Mouse (Mus musculus) naive thymus-derived CD4-positive, alpha-beta T cell, adult 2 months (primary cell): ENCODE measurements around the gene Nek11.

Source experiments
- DNase-seq: peaks from one replicate; pipeline ENCODE4 v3.0.0-alpha.2; 2011; ENCODE audit warnings: low read depth

The Nek11 gene

DNA sequence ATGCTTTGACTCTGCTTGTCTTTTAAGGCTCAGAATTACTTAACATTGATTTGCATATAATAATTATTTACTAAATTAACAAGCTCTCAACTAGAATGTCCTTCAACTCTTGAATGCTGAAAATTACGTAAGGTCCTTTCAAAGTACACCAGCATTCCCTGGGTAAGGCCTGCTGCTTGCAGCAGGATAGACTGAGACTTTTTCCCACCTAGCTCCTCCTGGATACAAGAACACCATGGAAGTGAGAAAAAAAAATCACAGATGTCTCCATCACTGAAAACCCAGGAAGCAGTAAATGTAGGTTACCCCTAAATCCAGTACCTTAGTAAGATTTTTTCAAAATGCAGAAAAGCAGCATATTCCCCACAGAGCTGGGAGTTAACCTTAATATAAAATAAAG lies 82.6 kb downstream of the Nek11 start:
- DNase-seq = no peak

- no peak for DNase-seq
These were observed 85.6 kb downstream of the Nek11 start for GRCm38 (mm10) chr9:105309553-105310281.

DNA sequence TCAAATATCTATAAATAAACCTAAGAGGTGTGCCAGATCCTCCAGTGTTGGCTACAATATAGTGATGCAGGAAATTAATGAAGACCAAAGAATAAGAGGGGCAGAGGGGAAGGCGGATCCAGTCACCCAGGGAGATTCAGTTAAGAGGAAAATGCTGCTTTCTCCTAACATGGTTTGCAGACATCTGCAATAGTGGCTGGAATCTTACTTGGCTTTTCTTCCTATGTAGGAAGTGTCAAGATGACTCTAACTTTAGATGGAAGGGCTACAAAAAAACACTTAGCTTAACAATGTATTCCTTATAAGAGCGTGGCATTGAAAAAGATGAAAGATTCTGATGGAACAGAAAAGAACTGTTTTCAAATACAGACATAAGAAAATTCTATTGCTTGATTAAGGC lies 89.3 kb downstream of the Nek11 start:
- no peak for DNase-seq

DNA sequence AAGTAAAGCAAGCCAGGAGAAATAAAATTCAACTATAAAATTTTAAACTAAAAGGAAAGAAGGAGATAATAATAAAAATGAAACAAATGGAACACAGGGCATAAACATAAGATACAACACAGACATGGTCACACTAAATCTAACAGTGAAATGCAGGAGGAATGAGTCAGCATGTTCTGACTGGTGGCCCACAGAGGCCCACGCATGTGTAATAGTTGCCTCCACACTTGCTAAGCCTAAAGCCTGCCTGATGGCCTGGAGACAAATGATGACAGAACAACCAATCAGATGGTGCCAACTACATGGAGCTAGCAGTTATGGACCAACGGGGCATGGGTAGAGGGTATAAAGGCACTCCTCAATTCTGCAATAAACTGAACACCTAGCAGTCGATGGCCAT lies 93.1 kb downstream of the Nek11 start:
- DNase-seq = no peak

DNA sequence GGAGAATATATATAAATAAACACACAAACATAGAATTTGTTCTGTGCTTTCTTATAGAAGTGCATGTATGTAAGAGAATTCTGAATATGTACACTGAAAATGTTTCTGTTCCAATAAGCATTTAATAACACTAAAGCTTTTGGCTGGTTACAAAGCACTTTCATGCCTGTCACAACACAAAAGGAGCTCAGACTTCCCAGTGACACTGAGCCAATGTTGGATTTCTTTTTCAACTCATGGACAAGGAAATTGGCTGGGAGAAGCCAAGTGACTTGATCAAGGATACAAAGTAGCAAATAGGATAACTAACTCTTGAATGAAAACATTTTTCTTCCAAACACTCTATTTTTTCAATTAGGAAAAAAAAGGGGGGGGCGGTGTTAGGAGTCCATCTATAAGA lies 93.9 kb downstream of the Nek11 start:
- DNase-seq = no peak

GRCm38 (mm10) chr9:105300738-105301325 lies 94.5 kb downstream of the Nek11 start:
- no peak for DNase-seq

- no peak for DNase-seq
These were observed 110.7 kb downstream of the Nek11 start for GRCm38 (mm10) chr9:105284670-105285069.

- DNase-seq = peak; percentile 20
These were observed 112.6 kb downstream of the Nek11 start for GRCm38 (mm10) chr9:105282725-105283124.

DNA sequence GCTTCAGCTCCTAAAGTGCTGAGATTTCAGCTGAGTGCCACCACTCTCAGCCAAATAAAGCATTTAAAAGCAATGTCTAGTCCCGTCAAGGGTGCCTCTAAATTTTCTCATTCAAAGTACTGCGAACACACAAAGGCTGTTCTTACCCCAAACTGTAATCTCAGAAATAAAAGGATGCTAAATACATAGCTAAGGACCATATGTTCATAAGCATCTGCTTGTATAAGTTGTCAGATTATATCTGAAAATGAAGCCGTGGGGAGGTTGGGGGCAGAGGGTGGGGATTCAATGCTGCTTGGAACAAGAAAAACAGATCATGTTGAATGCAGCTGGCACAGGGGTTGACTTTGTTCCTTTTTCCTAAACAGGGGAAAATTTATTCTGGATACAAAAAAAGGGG lies 120.4 kb downstream of the Nek11 start:
- no peak for DNase-seq

DNA sequence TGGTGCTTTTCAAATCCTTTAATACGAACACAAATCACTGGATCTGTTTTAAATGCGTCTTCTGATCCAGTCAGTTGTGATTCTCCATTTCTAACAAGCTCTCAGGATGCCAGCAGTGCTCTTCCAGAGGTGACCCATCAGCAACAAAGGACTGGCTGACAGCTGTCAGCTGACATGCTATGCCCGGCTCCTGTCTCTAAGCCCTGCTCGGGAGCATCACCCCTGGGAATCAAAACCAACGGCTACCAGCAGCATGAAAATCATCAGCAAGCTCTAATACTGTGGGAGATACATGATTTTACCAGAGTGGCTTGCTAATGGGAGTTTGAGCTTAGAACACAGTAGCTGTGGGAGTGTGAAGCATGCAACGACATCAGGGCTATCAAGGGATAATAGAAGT lies 121.0 kb downstream of the Nek11 start:
- DNase-seq = no peak

GRCm38 (mm10) chr9:105272241-105272640 lies 123.1 kb downstream of the Nek11 start:
- DNase-seq = no peak

DNA sequence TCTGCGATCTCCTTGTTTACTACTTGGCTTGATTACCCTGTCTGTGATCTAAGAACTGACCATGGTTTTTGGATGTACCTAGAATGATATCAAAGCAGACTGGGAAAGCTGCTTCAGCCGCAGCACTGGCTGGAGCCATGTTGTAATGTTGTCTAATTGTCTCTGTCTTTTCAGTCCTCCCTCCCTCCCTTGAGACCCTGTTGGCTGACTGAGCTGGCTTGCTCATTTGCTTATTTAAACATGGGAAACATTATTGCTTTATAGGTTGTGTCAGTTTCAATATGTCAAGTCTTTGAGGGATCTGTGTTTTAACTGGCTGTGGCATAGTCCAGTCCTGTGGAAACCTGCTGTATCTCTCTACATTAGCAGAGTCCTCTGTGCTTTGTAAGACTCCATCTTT lies 132.2 kb downstream of the Nek11 start:
- no peak for DNase-seq

- DNase-seq = no peak
These were observed 137.7 kb downstream of the Nek11 start for GRCm38 (mm10) chr9:105257668-105258067.

DNA sequence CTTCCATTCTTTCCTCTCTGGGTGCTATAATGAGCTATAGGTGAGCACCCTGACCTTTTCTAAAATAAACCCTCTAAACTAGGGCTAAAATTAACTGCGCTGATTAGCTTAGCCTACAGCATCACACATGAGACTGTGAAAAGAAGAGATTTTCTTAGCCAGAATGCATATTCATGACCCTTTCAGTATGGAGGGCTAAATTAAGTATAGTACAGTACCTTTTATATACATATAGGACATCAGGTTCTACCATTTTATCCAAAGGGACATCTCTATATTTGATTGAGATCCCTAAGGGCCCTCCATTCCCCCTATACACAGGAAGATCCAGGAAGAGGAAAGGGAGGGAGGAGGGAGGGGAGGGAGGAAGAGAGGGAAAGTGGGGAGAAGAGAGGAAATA lies 141.2 kb downstream of the Nek11 start:
- DNase-seq = no peak

DNA sequence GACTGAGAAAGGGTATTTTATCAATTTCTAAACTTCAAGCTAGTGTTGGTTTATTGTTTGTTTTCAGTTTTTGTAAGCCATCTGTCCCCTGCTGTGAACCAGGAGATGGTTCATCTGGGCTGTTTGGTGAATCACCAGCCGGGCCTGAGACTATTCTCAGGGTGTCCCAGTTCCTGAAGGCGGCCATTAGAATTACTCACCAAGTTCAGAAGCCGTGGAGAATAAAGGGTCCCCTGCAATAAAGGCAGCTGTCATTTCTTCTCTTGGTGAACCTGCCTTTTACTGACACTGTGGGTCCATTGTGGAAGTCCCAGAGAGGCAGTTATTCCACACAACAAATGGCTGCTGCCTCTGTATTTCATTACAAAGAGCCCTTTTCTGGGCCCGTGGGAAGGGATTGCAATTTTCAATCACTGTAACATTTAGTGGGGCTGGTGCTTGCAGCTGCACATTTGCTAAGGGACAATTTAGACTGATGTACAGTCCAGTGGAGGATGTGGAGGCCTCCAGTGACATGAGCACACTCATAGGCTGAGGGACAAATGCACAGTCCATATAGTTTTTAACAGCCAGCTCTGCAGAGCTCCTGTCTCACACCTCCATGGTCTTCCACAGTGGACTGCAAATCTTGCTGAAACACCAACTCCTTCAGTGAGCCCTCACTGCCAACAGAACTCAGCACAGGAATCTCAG lies 142.8 kb downstream of the Nek11 start:
- no peak for DNase-seq

DNA sequence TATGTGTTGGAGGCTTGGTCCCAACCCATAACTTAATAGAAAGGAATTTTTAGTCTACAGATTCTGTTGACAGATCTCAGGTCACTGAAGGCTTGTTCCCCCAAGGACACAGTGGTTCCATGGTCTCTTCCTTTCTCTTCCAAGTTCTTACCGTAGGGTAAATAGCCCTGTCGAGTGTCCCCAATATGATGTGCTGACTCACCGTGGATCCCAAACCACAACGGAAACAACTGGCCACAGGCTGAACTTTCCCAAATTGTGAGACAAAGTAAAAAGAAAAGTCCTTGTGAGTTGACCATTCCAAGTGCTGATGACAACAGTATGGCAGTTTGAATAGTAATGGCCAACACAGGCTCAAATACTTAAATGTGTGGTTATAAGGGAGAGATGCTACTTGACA lies 144.1 kb downstream of the Nek11 start:
- DNase-seq = no peak

DNA sequence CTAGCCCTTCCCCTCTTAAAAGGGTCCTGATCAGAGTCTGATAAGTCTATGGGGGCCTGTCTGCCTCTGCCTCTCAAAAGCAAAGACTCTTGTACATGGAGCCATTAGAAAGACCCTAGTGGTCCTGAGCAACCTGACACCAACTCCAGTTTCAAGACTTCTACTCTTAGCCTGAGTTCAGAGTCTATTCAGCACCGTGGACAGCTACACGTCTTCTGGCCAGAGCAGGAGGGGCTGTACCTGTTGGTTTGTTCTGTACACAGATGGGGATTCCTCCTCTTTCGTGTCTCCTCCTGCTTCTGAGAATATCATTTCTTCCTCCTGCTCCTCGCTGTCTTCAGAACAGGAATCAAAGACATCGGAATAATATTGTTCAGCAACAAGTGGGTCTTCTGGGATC lies 151.3 kb downstream of the Nek11 start:
- no peak for DNase-seq

- peak; percentile 5 for DNase-seq
These were observed 180.9 kb downstream of the Nek11 start for GRCm38 (mm10) chr9:105214434-105214833.

GRCm38 (mm10) chr9:105200305-105200704 lies 195.0 kb downstream of the Nek11 start:
- DNase-seq = no peak

- DNase-seq = no peak
These were observed 208.6 kb downstream of the Nek11 start for GRCm38 (mm10) chr9:105186725-105187124.

DNA sequence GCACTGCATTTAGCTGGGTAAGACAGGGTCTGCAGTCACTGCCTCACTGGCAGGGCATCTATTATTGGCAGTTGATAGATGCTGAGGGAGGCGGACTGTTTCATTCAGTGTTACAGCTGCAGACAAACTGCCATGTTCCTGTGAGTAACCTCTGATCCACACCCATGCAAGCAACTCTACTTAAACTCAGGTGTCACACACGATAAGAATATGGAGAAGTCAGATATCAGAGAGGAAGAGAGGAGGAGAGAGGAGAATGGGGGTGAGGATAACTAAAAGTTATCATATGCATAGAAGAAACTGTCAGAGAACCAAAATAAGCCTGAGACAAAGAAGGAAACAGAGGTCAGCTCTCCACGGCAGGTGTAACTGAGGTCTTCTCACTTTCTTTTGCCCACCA lies 212.9 kb downstream of the Nek11 start:
- DNase-seq = no peak

GRCm38 (mm10) chr9:105144992-105145391 lies 250.3 kb downstream of the Nek11 start, which contains the start of gene 1700080E11Rik:
1700080E11Rik (minus strand) TSS chr9:105145092.
- no peak for DNase-seq

DNA sequence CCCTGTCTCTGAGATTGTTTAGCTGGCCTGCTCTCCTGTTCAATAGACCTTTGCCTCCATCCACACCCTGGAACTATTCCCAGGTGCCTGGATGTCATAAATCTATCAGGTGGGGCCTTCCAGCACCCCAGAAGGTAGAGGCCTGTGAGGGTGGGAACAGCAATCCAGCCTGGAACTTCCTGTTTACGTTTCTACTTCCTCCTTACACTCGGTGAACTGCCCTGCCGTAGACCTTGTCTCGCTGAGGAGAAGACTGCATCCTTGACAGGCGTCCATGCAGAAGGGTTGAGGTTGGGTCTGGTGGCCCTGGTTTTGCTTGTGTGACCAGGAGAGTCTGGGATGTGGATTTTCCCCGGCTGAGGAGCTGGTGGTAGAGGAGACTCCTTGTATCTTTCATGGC lies 256.1 kb downstream of the Nek11 start:
- DNase-seq = no peak
